Mouse (Mus musculus) skeletal muscle tissue, adult 2 months (tissue): ENCODE data around the gene Cnn3.

Experiments
- DNase-seq: peaks from one replicate; pipeline ENCODE4 v3.0.0-alpha.2; 2012; ENCODE audit warnings: low read depth, low spot score

The Cnn3 gene

GRCm38 (mm10) chr3:121425861-121426620, at the start of gene Cnn3:
Gene Cnn3, plus strand, starts transcription at chr3:121426497.
- DNase-seq = peak; percentile 90

- DNase-seq = no peak
Observed at GRCm38 (mm10) chr3:121378708-121379612, 47.3 kb upstream of the Cnn3 start.

- DNase-seq = no peak
Observed at GRCm38 (mm10) chr3:121379699-121380098, 46.6 kb upstream of the Cnn3 start.

GRCm38 (mm10) chr3:121387471-121388009, 38.8 kb upstream of the Cnn3 start:
- no peak for DNase-seq

GRCm38 (mm10) chr3:121389366-121389765, 36.9 kb upstream of the Cnn3 start:
- DNase-seq = no peak

- DNase-seq = no peak
Observed at GRCm38 (mm10) chr3:121389860-121390530, 36.3 kb upstream of the Cnn3 start.

GRCm38 (mm10) chr3:121390724-121391123, 35.6 kb upstream of the Cnn3 start:
- no peak for DNase-seq

- DNase-seq = no peak
Observed at GRCm38 (mm10) chr3:121395588-121396295, 30.6 kb upstream of the Cnn3 start.

- DNase-seq = no peak
Observed at GRCm38 (mm10) chr3:121396561-121396960, 29.7 kb upstream of the Cnn3 start.

- DNase-seq = no peak
Observed at GRCm38 (mm10) chr3:121397007-121397406, 29.3 kb upstream of the Cnn3 start.

- DNase-seq = no peak
Observed at GRCm38 (mm10) chr3:121401384-121401783, 24.9 kb upstream of the Cnn3 start.

GRCm38 (mm10) chr3:121402096-121402495, 24.2 kb upstream of the Cnn3 start:
- DNase-seq = no peak

GRCm38 (mm10) chr3:121403449-121403848, 22.8 kb upstream of the Cnn3 start:
- no peak for DNase-seq

- DNase-seq = no peak
Observed at GRCm38 (mm10) chr3:121405101-121405500, 21.2 kb upstream of the Cnn3 start.

- DNase-seq = no peak
Observed at GRCm38 (mm10) chr3:121407417-121407816, 18.9 kb upstream of the Cnn3 start.

- no peak for DNase-seq
Observed at GRCm38 (mm10) chr3:121408386-121408785, 17.9 kb upstream of the Cnn3 start.

- DNase-seq = no peak
Observed at GRCm38 (mm10) chr3:121411450-121411849, 14.8 kb upstream of the Cnn3 start.

GRCm38 (mm10) chr3:121416171-121417154, 9.8 kb upstream of the Cnn3 start:
- no peak for DNase-seq

- DNase-seq = no peak
Observed at GRCm38 (mm10) chr3:121417379-121418250, 8.7 kb upstream of the Cnn3 start.
